Mouse (Mus musculus): ENCODE data around the gene Mdm4.
A peak's percentile ranks its signal among the peaks of the same experiment; 100 is the strongest.
"Not testable (repeated sequence)": the region's sequence is repeated elsewhere in the genome, so short reads cannot be mapped to it uniquely, and the experiment has no call there.

Gene Mdm4

DNA sequence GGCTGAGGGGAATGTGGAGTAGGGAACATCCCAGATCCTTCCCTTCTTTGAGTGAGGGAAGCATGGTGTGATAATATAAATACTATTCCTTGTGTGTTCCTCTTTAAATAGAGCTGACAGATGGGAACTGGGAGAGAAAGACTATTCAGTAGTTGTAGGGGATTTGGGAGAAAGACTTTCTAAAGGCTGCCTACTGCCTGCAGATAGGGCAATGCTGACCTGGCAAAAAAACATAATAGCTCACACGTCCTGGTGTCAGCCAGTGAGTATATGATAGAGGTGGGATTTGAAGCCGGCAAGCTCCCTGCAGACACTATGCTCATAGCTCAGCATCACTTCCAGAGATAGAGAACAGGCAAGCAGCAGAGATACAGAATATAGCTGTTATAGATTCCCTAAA is 18.3 kb upstream of the Mdm4 start:
- H3K27me3 ChIP-seq (ENCODE audit: insufficient read depth, low read length): peaks cover 52% of the 10 kb centered on the region
- H3K36me3 ChIP-seq (ENCODE audit: insufficient read depth, low read length): no peaks in the 10 kb centered on the region
- TF ChIP-seq NANOG (IDR thresholded peaks at IDR 0.05; ENCODE audit: borderline replicate concordance, low read length): no peak
- no peak for TF ChIP-seq POU5F1 (IDR thresholded peaks at IDR 0.05; ENCODE audit: borderline replicate concordance, low read length)
- no peak for TF ChIP-seq CTCF (conservative IDR thresholded peaks at IDR 0.05; ENCODE audit: low read length)
- H3K9me3 ChIP-seq (ENCODE audit: low read length): no peaks in the 10 kb centered on the region
- peaks cover 76% of the 10 kb centered on the region for H3K4me1 ChIP-seq (replicated peaks; ENCODE audit: low read depth, low read length)
- H3K4me3 ChIP-seq (replicated peaks; ENCODE audit: low read length): no peak overlapping the region

DNA sequence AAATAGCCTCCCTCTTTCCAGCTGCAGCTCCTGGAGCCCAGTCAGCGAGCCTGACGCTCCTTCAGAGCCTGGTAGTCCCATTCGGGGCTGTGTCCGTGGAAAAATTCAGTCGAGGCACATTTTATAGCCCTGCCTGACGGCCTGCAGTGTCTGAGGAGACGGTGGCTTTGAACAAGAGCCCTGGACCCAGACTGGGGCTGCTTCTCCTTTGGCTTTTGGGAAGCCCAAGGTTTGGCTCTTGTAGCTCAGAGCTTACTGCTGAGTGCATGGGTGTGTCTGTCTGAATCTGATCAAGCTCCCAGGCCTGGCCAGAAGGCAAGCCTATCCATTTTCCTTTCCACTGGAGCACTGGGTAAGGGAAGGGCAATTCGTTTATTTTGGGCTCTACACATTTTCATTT is 17.2 kb upstream of the Mdm4 start:
- Histone ChIP-seq H3K36me3 (ENCODE audit: insufficient read depth, low read length) (no peaks in the 10 kb centered on the region), H3K4me3 (replicated peaks; ENCODE audit: low read length) (peak overlapping the region; percentile 90), H3K27me3 (ENCODE audit: insufficient read depth, low read length) (peaks cover 55% of the 10 kb centered on the region), H3K4me1 (replicated peaks; ENCODE audit: low read depth, low read length) (peaks cover 65% of the 10 kb centered on the region), H3K9me3 (ENCODE audit: low read length) (no peaks in the 10 kb centered on the region)
- TF ChIP-seq CTCF (conservative IDR thresholded peaks at IDR 0.05; ENCODE audit: low read length) (no peak), NANOG (IDR thresholded peaks at IDR 0.05; ENCODE audit: borderline replicate concordance, low read length) (no peak), POU5F1 (IDR thresholded peaks at IDR 0.05; ENCODE audit: borderline replicate concordance, low read length) (no peak)

DNA sequence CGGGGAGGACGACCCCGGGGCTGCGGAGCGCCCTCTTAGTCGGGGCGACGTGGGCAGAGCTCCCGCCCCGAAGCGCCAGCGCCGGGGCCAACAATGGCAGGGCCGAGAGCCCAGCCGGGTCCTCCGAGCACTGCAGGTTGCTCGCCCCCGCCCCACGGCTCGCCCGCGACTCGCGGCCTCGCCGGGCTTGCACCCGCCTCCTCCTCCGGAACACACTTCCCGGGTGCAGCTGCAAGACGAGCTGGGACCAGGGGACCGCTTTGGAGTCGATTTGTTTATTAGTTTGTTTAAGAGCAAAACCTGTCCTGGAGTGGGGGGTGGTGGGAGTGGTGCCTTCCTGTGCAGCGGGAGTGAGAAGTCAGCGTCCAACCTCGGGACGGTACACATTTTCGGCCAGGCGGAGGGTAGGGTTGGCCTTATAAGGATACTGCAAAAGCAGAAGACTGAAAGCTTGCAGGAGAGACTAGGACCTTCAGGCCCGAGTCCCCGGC is 16.1 kb upstream of the Mdm4 start:
- no peaks in the 10 kb centered on the region for H3K36me3 ChIP-seq (ENCODE audit: insufficient read depth, low read length)
- peaks cover 59% of the 10 kb centered on the region for H3K4me1 ChIP-seq (replicated peaks; ENCODE audit: low read depth, low read length)
- TF ChIP-seq NANOG (IDR thresholded peaks at IDR 0.05; ENCODE audit: borderline replicate concordance, low read length) (no peak), POU5F1 (IDR thresholded peaks at IDR 0.05; ENCODE audit: borderline replicate concordance, low read length) (no peak)
- no peaks in the 10 kb centered on the region for H3K9me3 ChIP-seq (ENCODE audit: low read length)
- peaks cover 59% of the 10 kb centered on the region for H3K27me3 ChIP-seq (ENCODE audit: insufficient read depth, low read length)
- H3K4me3 ChIP-seq (replicated peaks; ENCODE audit: low read length): peak overlapping the region; percentile 90

DNA sequence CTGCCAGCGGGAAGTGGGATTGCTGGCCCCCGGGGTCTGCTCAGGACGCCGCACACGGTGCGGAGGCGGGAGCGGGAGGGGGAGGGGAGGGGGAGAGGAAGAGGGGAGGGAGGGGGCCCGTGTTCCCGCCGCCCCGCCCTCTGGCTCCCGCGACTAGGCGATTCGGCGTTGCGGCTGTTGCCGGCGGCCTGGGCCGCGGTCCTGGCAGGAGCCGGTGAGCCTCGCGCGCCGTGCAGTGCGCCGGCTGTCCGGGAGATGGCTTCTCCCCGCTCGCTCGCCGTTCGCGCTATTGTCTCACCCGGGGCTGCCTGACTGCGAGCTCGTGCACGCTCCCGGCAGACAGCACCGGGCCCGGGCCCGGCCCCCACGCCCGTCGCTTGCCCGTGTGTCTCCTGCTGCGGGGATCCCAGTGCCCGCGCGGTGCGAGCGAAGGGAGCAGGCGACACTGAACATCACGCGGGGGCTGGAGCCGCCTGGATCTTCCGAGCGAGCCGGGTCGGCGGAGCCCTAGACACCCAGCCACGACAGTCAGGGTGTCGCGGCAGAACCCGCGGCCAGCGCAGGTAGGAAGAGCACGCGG is 15.6 kb upstream of the Mdm4 start:
- Histone ChIP-seq H3K4me1 (replicated peaks; ENCODE audit: low read depth, low read length) (peaks cover 62% of the 10 kb centered on the region), H3K27me3 (ENCODE audit: insufficient read depth, low read length) (peaks cover 59% of the 10 kb centered on the region), H3K36me3 (ENCODE audit: insufficient read depth, low read length) (no peaks in the 10 kb centered on the region), H3K9me3 (ENCODE audit: low read length) (no peaks in the 10 kb centered on the region), H3K4me3 (replicated peaks; ENCODE audit: low read length) (peak overlapping the region; percentile 90)
- TF ChIP-seq POU5F1 (IDR thresholded peaks at IDR 0.05; ENCODE audit: borderline replicate concordance, low read length) (no peak), NANOG (IDR thresholded peaks at IDR 0.05; ENCODE audit: borderline replicate concordance, low read length) (no peak), CTCF (conservative IDR thresholded peaks at IDR 0.05; ENCODE audit: low read length) (no peak)

DNA sequence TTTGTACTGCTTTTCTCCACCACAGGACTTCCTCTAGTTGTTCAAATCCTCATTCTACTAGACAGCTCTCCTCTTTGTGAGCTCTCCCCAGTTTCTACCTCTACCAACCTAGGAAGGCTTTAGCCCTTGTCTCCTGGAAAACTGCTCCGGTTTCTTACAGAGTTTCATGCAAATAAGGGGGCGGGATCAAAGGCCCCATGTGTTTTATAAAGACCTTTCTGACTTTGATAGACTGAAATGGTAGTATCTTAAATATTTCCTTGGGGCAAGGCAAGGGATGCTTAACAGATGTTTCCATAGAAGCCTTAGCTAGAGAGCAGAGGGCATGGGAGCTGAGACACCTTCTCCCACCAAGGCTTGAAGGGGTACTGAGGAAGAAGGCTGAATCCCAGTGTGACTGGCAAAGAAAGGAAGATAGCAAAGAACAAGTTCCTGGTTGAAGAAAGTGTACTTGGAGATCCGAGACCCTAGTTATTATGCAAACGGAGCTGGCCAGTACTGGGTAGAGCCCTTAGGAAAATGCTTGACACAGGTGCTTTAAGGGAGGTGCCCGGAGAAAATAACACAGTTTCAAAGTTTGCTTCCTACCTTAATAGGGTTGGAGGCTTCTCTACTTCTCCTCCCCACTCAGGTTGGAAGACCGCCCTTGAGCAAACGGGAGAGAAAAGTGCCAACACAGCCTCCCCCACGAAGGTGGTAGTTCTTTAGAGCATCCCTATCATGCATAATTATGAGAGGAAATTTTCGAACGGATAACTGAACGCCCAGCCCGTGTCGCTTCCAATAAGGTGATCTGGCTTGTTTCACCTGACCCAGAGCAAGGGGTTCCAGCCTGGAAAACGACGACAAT is 14.9 kb upstream of the Mdm4 start, which contains the start of gene Pik3c2b:
TSS of gene Pik3c2b (plus strand) at position 657 of the 850 bp plus-strand sequence.
- no peak for TF ChIP-seq POU5F1 (IDR thresholded peaks at IDR 0.05; ENCODE audit: borderline replicate concordance, low read length)
- no peak for TF ChIP-seq CTCF (conservative IDR thresholded peaks at IDR 0.05; ENCODE audit: low read length)
- no peak for TF ChIP-seq NANOG (IDR thresholded peaks at IDR 0.05; ENCODE audit: borderline replicate concordance, low read length)
- no peaks in the 10 kb centered on the region for H3K9me3 ChIP-seq (ENCODE audit: low read length)
- H3K36me3 ChIP-seq (ENCODE audit: insufficient read depth, low read length): no peaks in the 10 kb centered on the region
- peaks cover 57% of the 10 kb centered on the region for H3K4me1 ChIP-seq (replicated peaks; ENCODE audit: low read depth, low read length)
- peaks cover 59% of the 10 kb centered on the region for H3K27me3 ChIP-seq (ENCODE audit: insufficient read depth, low read length)
- peak within 1 kb of the TSS; percentile 90 for H3K4me3 ChIP-seq (replicated peaks; ENCODE audit: low read length)

DNA sequence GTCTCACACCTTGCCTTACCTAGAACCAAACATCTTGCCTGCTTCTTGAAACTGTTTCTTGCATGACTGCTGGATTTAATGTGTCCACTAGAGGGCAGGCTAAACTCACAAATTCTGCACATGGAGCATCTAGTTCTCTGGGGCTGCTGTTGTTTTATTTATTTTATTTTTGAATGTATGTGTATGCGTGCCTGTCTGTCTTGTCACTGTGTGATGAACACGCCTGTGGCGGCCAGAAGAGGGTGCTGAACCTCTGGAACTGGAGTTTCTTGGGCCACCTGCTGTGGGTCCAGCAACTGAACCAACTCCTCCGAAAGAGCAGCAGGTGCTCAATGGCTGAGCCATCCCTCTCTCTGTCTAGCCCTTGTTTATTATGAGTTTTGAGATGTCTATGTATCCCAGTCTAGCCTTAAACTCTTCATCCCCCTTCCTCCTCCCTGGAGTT is 9.2 kb upstream of the Mdm4 start:
- TF ChIP-seq CTCF (conservative IDR thresholded peaks at IDR 0.05; ENCODE audit: low read length): peak; percentile 87
- TF ChIP-seq POU5F1 (IDR thresholded peaks at IDR 0.05; ENCODE audit: borderline replicate concordance, low read length): no peak
- TF ChIP-seq NANOG (IDR thresholded peaks at IDR 0.05; ENCODE audit: borderline replicate concordance, low read length): no peak
- H3K36me3 ChIP-seq (ENCODE audit: insufficient read depth, low read length): no peaks in the 10 kb centered on the region

DNA sequence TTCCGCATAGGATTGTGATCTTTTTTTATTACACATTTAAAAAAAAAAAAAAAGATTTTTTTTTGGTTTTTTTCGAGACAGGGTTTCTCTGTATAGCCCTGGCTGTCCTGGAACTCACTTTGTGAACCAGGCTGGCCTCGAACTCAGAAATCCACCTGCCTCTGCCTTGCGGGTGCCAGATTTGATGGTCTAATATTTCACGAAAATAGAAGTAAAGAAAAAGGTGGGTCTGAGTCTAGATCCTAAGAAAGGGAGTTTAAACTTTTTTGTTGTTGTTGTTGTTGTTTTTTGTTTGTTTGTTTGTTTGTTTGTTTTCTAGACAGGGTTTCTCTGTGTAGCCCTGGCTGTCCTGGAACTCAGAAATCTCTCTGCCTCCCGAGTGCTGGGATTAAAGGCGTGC is 4.3 kb upstream of the Mdm4 start:
- not testable (repeated sequence) for H3K27me3 ChIP-seq (ENCODE audit: insufficient read depth, low read length); H3K36me3 ChIP-seq (ENCODE audit: insufficient read depth, low read length); H3K9me3 ChIP-seq (ENCODE audit: low read length)
- H3K4me3 ChIP-seq (replicated peaks; ENCODE audit: low read length): peak overlapping the region; percentile 80
- H3K4me1 ChIP-seq (replicated peaks; ENCODE audit: low read depth, low read length): peaks cover 34% of the 10 kb centered on the region

More for the DNA sequence above, 9.2 kb upstream of the Mdm4 start:
- Histone ChIP-seq H3K4me3 (replicated peaks; ENCODE audit: low read length) (no peak overlapping the region), H3K4me1 (replicated peaks; ENCODE audit: low read depth, low read length) (peaks cover 33% of the 10 kb centered on the region), H3K27me3 (ENCODE audit: insufficient read depth, low read length) (peaks cover 16% of the 10 kb centered on the region), H3K9me3 (ENCODE audit: low read length) (no peaks in the 10 kb centered on the region)

DNA sequence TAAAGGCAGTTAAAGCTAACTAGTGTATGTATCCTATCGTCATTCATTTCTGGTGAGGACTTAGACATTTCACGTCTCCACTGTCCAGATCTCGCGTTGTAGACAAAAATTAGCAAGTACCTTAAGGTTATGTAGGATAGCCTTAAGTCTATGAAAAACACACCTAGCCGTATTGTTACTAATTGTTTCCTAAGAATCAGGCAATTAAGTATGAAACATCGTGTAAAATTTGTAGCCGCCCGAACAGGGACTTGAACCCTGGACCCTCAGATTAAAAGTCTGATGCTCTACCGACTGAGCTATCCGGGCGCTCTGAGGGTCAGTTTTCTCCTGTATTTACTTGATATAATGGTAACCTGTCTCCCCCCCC is 3.7 kb upstream of the Mdm4 start:
- H3K36me3 ChIP-seq (ENCODE audit: insufficient read depth, low read length): no peaks in the 10 kb centered on the region
- peaks cover 32% of the 10 kb centered on the region for H3K4me1 ChIP-seq (replicated peaks; ENCODE audit: low read depth, low read length)
- H3K27me3 ChIP-seq (ENCODE audit: insufficient read depth, low read length): peaks cover 10% of the 10 kb centered on the region
- H3K4me3 ChIP-seq (replicated peaks; ENCODE audit: low read length): peak overlapping the region; percentile 80
- no peaks in the 10 kb centered on the region for H3K9me3 ChIP-seq (ENCODE audit: low read length)
- no peak for TF ChIP-seq POU5F1 (IDR thresholded peaks at IDR 0.05; ENCODE audit: borderline replicate concordance, low read length)
- no peak for TF ChIP-seq NANOG (IDR thresholded peaks at IDR 0.05; ENCODE audit: borderline replicate concordance, low read length)
- no peak for TF ChIP-seq CTCF (conservative IDR thresholded peaks at IDR 0.05; ENCODE audit: low read length)

Measured in E14TG2a.4 (cell line).